Mouse (Mus musculus): ENCODE data around the gene Fcho1.

GRCm38 (mm10) chr8:71668220-71668975 is 57.1 kb downstream of the Fcho1 start:
- TF ChIP-seq CTCF (IDR thresholded peaks at IDR 0.05; ENCODE audit: low read depth) (no peak), EP300 (IDR thresholded peaks at IDR 0.05; ENCODE audit: low read depth) (no peak)
